Mouse (Mus musculus) urinary bladder, adult 18-20 months (tissue): ENCODE measurements around the gene Sema3b.
"Not testable (repeated sequence)": the region's sequence is repeated elsewhere in the genome, so short reads cannot be mapped to it uniquely, and the experiment has no call there.

Source experiments
- DNase-seq, 2 experiments: peaks; one replicate each; pipeline ENCODE4 v3.0.0; 2022; ENCODE audit warnings: low spot score in 2 of 2, mixed read lengths in 2 of 2

Sema3b gene

GRCm38 (mm10) chr9:107570016-107570415 is 39.0 kb downstream of the Sema3b start:
- DNase-seq: peak in 1 of 2 experiments; percentile 33

- no peak for DNase-seq
Measured at GRCm38 (mm10) chr9:107569270-107569669, 39.8 kb downstream of the Sema3b start.

- DNase-seq: peak; percentile 79 to 83
Measured at GRCm38 (mm10) chr9:107568331-107569261, 40.4 kb downstream of the Sema3b start.

GRCm38 (mm10) chr9:107567702-107568319 is 41.2 kb downstream of the Sema3b start, which contains the start of gene Hyal2:
Gene Hyal2, plus strand, starts transcription at chr9:107567945.
- no peak for DNase-seq

GRCm38 (mm10) chr9:107566855-107567254 is 42.2 kb downstream of the Sema3b start:
- DNase-seq: no peak

- peak in 1 of 2 experiments; percentile 78 for DNase-seq
Measured at GRCm38 (mm10) chr9:107566041-107566709, 42.9 kb downstream of the Sema3b start.

- DNase-seq: not testable (repeated sequence)
Measured at GRCm38 (mm10) chr9:107565556-107565955, 43.5 kb downstream of the Sema3b start.

GRCm38 (mm10) chr9:107563029-107563581 is 45.9 kb downstream of the Sema3b start, which contains the start of gene Tusc2:
Gene Tusc2, plus strand, starts transcription at chr9:107563255.
- peak; percentile 91 to 93 for DNase-seq

- no peak for DNase-seq
Measured at GRCm38 (mm10) chr9:107556346-107556745, 52.7 kb downstream of the Sema3b start.

GRCm38 (mm10) chr9:107555701-107556100 is 53.3 kb downstream of the Sema3b start:
- no peak for DNase-seq

GRCm38 (mm10) chr9:107555031-107555457 is 54.0 kb downstream of the Sema3b start:
- DNase-seq: peak in 1 of 2 experiments; percentile 59

GRCm38 (mm10) chr9:107554319-107554825 is 54.7 kb downstream of the Sema3b start:
- DNase-seq: peak; percentile 87 to 91

- no peak for DNase-seq
Measured at GRCm38 (mm10) chr9:107553541-107554318, 55.3 kb downstream of the Sema3b start.

- DNase-seq: no peak
Measured at GRCm38 (mm10) chr9:107552690-107553393, 56.2 kb downstream of the Sema3b start.

- DNase-seq: no peak
Measured at GRCm38 (mm10) chr9:107551890-107552355, 57.1 kb downstream of the Sema3b start.

- peak; percentile 60 to 67 for DNase-seq
Measured at GRCm38 (mm10) chr9:107551117-107551889, 57.7 kb downstream of the Sema3b start, which contains the start of gene Rassf1. Gene Rassf1, plus strand, starts transcription at chr9:107551555.

GRCm38 (mm10) chr9:107550491-107551116 is 58.4 kb downstream of the Sema3b start:
- no peak for DNase-seq

- no peak for DNase-seq
Measured at GRCm38 (mm10) chr9:107549297-107550074, 59.5 kb downstream of the Sema3b start.
